Mouse (Mus musculus) erythroblast, embryonic 14.5 days (primary cell): ENCODE measurements around the gene Zfp346.

ENCODE experiments used
- GATA1 ChIP-seq: IDR thresholded peaks from 2 replicates; pipeline ENCODE4 v1.6.1; 2012; ENCODE audit warnings: low read length, inconsistent platforms, mixed read lengths
- TAL1 ChIP-seq: IDR thresholded peaks from 3 replicates; pipeline ENCODE4 v1.6.1; 2012; ENCODE audit warnings: low read length, inconsistent platforms, mixed read lengths

- TF ChIP-seq TAL1, result no peak
- no peak for TF ChIP-seq GATA1
Observed at GRCm38 (mm10) chr13:55102366-55102765, 2.7 kb upstream of the Zfp346 start.
